Comparison of ENCODE assay signal across 34 mouse cellular contexts in genomic region chr5:127673913-127674312, GRCm38 (mm10). TPM values are rescaled to one million over a fixed set of nuclear protein-coding genes. Genes with fewer than 3 reads are reported as not detected.
A peak's percentile ranks its signal among the peaks of the same experiment; 100 is the strongest.
DNase-seq lines count a peak whose midpoint lies in the region; ATAC-seq and TF ChIP-seq lines count a peak whose summit lies in the region.
"Had no signal": no experiment of that assay in that cellular context is flagged by ENCODE, and none has a peak within 500 bp of the region (broad histone marks: within the 10 kb centered on the region; RNA-seq: fewer than 3 reads in every experiment).

No protein-coding gene starts in this region.

- H3K4me3 ChIP-seq in kidney, adult 2 months (ENCODE audit: insufficient read depth, low read depth, low read length), result no peak overlapping the region
- no peak overlapping the region for H3K4me3 ChIP-seq in liver, embryonic 14.5 days (ENCODE audit: insufficient read depth in 1 of 2, low read depth in 2 of 2, low read length in 2 of 2)
- no peak overlapping the region for H3K4me3 ChIP-seq in liver, embryonic 12.5 days
- H3K4me3 ChIP-seq: embryonic facial prominence, embryonic 12.5 days; hindbrain, embryonic 10.5 days; hindbrain, embryonic 15.5 days; kidney, embryonic 15.5 days; limb, embryonic 12.5 days; neural tube, embryonic 15.5 days had no signal

- H3K4me1 ChIP-seq in kidney, adult 2 months (ENCODE audit: control insufficient read depth, insufficient read depth, low read length), result no peaks in the 10 kb centered on the region
- no peaks in the 10 kb centered on the region for H3K4me1 ChIP-seq in liver, embryonic 14.5 days (replicated peaks; ENCODE audit: control insufficient read depth in 2 of 2, insufficient read depth in 2 of 2, low read length in 1 of 2)
- no peaks in the 10 kb centered on the region for H3K4me1 ChIP-seq in liver, embryonic 12.5 days
- H3K4me1 ChIP-seq: embryonic facial prominence, embryonic 12.5 days; hindbrain, embryonic 10.5 days; hindbrain, embryonic 15.5 days; kidney, embryonic 15.5 days; neural tube, embryonic 15.5 days had no signal

- no peak for ATAC-seq in liver, embryonic 14.5 days (ENCODE audit: insufficient read depth)
- no peak for ATAC-seq in liver, embryonic 12.5 days
- ATAC-seq in frontal cortex, adult (ENCODE audit: low TSS enrichment), result no peak
- ATAC-seq: activated CD4-positive, CD25-positive, alpha-beta regulatory T cell, adult 4 months; forebrain, embryonic 14.5 days; intestine, embryonic 16.5 days had no signal

- 0 out of 2 replicates have a peak, but pooled peaks have one; percentile 16 for TF ChIP-seq CTCF in kidney, adult 2 months (conservative IDR thresholded peaks at IDR 0.05; ENCODE audit: insufficient read depth, insufficient read length, low read depth, low read length)
- 0 out of 2 replicates have a peak, but pooled peaks have one; percentile 8 for TF ChIP-seq CTCF in liver, embryonic 14.5 days (IDR thresholded peaks at IDR 0.05; ENCODE audit: low read depth)

- no peak overlapping the region for H3K27ac ChIP-seq in kidney, adult 2 months (ENCODE audit: insufficient read depth, low read depth, low read length)
- H3K27ac ChIP-seq in liver, embryonic 14.5 days, result no peak overlapping the region
- no peak overlapping the region for H3K27ac ChIP-seq in liver, embryonic 12.5 days
- H3K27ac ChIP-seq: embryonic facial prominence, embryonic 12.5 days; hindbrain, embryonic 10.5 days; hindbrain, embryonic 15.5 days; kidney, embryonic 15.5 days; limb, embryonic 12.5 days; macrophage; neural tube, embryonic 15.5 days had no signal

- no peak for TF ChIP-seq POLR2A in kidney, adult 2 months (IDR thresholded peaks at IDR 0.05; ENCODE audit: low read depth, low read length)

- no peak overlapping the region for H3K4me2 ChIP-seq in liver, embryonic 14.5 days (ENCODE audit: low read depth)
- no peak overlapping the region for H3K4me2 ChIP-seq in liver, embryonic 12.5 days
- H3K4me2 ChIP-seq: embryonic facial prominence, embryonic 12.5 days; hindbrain, embryonic 15.5 days; kidney, embryonic 15.5 days; limb, embryonic 12.5 days; liver, embryonic 11.5 days; neural tube, embryonic 15.5 days had no signal

- 91% methylated on average over 8 of the region's 8 CpGs for WGBS in kidney, adult 2 months
- WGBS in liver, embryonic 14.5 days (ENCODE audit: insufficient replicate concordance), result 67% methylated on average over 8 of the region's 8 CpGs
- WGBS in liver, embryonic 12.5 days (ENCODE audit: insufficient replicate concordance), result 75% methylated on average over 8 of the region's 8 CpGs

- DNase-seq in cerebellum, postnatal 10 days, result peak; percentile 11 to 13
- no peak for DNase-seq in cerebellum, adult 8-10 months
- DNase-seq in kidney, adult 2 months, result no peak
- DNase-seq in kidney, adult 11 months, result no peak
- no peak for DNase-seq in liver, embryonic 14.5 days (ENCODE audit: low read depth in 3 of 3, low spot score in 3 of 3)
- peak; percentile 42 for DNase-seq in ZHBTc4 (ENCODE audit: low read depth, low spot score)
- DNase-seq: adrenal gland, adult 2 months; adrenal gland, postnatal 36 days; cerebellum, adult 9-10 months; embryo, embryonic 11 days; heart, postnatal 14 days; kidney, postnatal 4 days; layer of hippocampus, adult 9-11 months; lung, adult 2 months; lung, postnatal 10 days; midbrain, embryonic 14.5 days; right cerebral cortex, postnatal 4 days; thymus, postnatal 14 days had no signal

- TF ChIP-seq EP300 in liver, embryonic 14.5 days (IDR thresholded peaks at IDR 0.05; ENCODE audit: low read depth), result no peak

- no peaks in the 10 kb centered on the region for H3K36me3 ChIP-seq in kidney, adult 2 months (ENCODE audit: control insufficient read depth, insufficient read depth, low read length)
- H3K36me3 ChIP-seq in liver, embryonic 14.5 days (replicated peaks; ENCODE audit: control insufficient read depth, insufficient read depth, low read depth), result no peaks in the 10 kb centered on the region
- H3K36me3 ChIP-seq in liver, embryonic 12.5 days, result no peaks in the 10 kb centered on the region
- H3K36me3 ChIP-seq: embryonic facial prominence, embryonic 12.5 days; hindbrain, embryonic 15.5 days; kidney, embryonic 15.5 days; limb, embryonic 12.5 days; neural tube, embryonic 15.5 days had no signal

- no peaks in the 10 kb centered on the region for H3K9me3 ChIP-seq in liver, embryonic 14.5 days (ENCODE audit: control insufficient read depth, low read length)
- H3K9me3 ChIP-seq in liver, embryonic 12.5 days (replicated peaks), result peaks cover 20% of the 10 kb centered on the region
- H3K9me3 ChIP-seq: embryonic facial prominence, embryonic 12.5 days; hindbrain, embryonic 15.5 days; neural tube, embryonic 15.5 days had no signal

- no peak overlapping the region for H3K9ac ChIP-seq in liver, embryonic 14.5 days (replicated peaks)
- no peak overlapping the region for H3K9ac ChIP-seq in liver, embryonic 12.5 days
- H3K9ac ChIP-seq: embryonic facial prominence, embryonic 12.5 days; hindbrain, embryonic 15.5 days; kidney, embryonic 15.5 days; limb, embryonic 12.5 days; neural tube, embryonic 15.5 days had no signal

- H3K27me3 ChIP-seq in kidney, adult 2 months (replicated peaks; ENCODE audit: control insufficient read depth, insufficient read depth, low read length), result no peaks in the 10 kb centered on the region
- no peaks in the 10 kb centered on the region for H3K27me3 ChIP-seq in liver, embryonic 14.5 days (ENCODE audit: control insufficient read depth, insufficient read depth, low read length)
- H3K27me3 ChIP-seq in liver, embryonic 12.5 days (replicated peaks), result no peaks in the 10 kb centered on the region
- H3K27me3 ChIP-seq: CH12.LX; embryonic facial prominence, embryonic 12.5 days; hindbrain, embryonic 15.5 days; kidney, embryonic 15.5 days; limb, embryonic 12.5 days; neural tube, embryonic 15.5 days had no signal

RNA-seq across cellular contexts. Expression of gene Slc15a4, which starts 41.2 kb away (rescaled TPM):
- polyA plus RNA-seq in kidney, adult 2 months (2012; rRNA removed), result 20.6 and 21.0 TPM in 2 replicates
- 5.7 and 5.8 TPM in 2 replicates for polyA plus RNA-seq in liver, embryonic 14.5 days (2012; rRNA removed)
- polyA plus RNA-seq in liver, embryonic 14.5 days (2014; fragmentation: Nextera tagmentation; extraction: Ambion mirVana), result 5.6 and 7.1 TPM in 2 replicates
- polyA plus RNA-seq in liver, embryonic 12.5 days (2016; fragmentation: Nextera tagmentation; extraction: Ambion mirVana), result 14.1 and 14.9 TPM in 2 replicates

RNA-seq across cellular contexts. Expression of gene Glt1d1, which starts 41.9 kb away (rescaled TPM):
- polyA plus RNA-seq in kidney, adult 2 months (2012; rRNA removed), result 2.5 and 2.6 TPM in 2 replicates
- 0.06 and 0.13 TPM in 2 replicates for polyA plus RNA-seq in liver, embryonic 14.5 days (2012; rRNA removed)
- polyA plus RNA-seq in liver, embryonic 14.5 days (2014; fragmentation: Nextera tagmentation; extraction: Ambion mirVana), result not detected in 2 replicates
- 0.08 and 0.28 TPM in 2 replicates for polyA plus RNA-seq in liver, embryonic 12.5 days (2016; fragmentation: Nextera tagmentation; extraction: Ambion mirVana)
- polyA plus RNA-seq: activated CD4-positive, CD25-positive, alpha-beta regulatory T cell, adult 4 months; C2C12; heart, embryonic 14.5 days had no signal

Comparison
In these comparisons a context has a peak if more than half of its experiments do, and no peak if none do; other contexts are left out.
1. DNase-seq: peak in cerebellum, postnatal 10 days (2 of 2) and ZHBTc4 (single experiment); none in cerebellum, adult 8-10 months (single experiment), kidney, adult 2 months (single experiment), kidney, adult 11 months (single experiment) and liver, embryonic 14.5 days (0 of 3).